Mouse (Mus musculus): ENCODE measurements around the gene Napsa. TPM values are rescaled to one million over a fixed set of nuclear protein-coding genes. Genes with fewer than 3 reads are reported as not detected.

Napsa gene
- polyA plus RNA-seq, 1 experiment from 2014 or later, result 2.1 TPM

- peak overlapping the region; percentile 57 for H3K4me3 ChIP-seq
- peaks cover 76% of the 10 kb centered on the region for H3K27me3 ChIP-seq
- H3K9me3 ChIP-seq, result no peaks in the 10 kb centered on the region
- under 1% methylated on average over 58 of the region's 60 CpGs for WGBS
- no peak overlapping the region for H3K9ac ChIP-seq
- H3K4me2 ChIP-seq, result peak overlapping the region; percentile 99
- H3K36me3 ChIP-seq, result no peaks in the 10 kb centered on the region
- ATAC-seq (ENCODE audit: insufficient number of reproducible peaks, low FRiP score, low TSS enrichment, low read depth), result no peak
- H3K27ac ChIP-seq, result no peak overlapping the region
- peaks cover 53% of the 10 kb centered on the region for H3K4me1 ChIP-seq
Observed at GRCm38 (mm10) chr7:44591348-44592116, 19.4 kb downstream of the Napsa start.

- H3K4me2 ChIP-seq, result no peak overlapping the region
- H3K9ac ChIP-seq, result no peak overlapping the region
- H3K36me3 ChIP-seq, result no peaks in the 10 kb centered on the region
- H3K9me3 ChIP-seq, result no peaks in the 10 kb centered on the region
- H3K4me3 ChIP-seq, result no peak overlapping the region
- WGBS, result 4% methylated on average over 15 of the region's 15 CpGs
- ATAC-seq (ENCODE audit: insufficient number of reproducible peaks, low FRiP score, low TSS enrichment, low read depth), result no peak
- H3K27ac ChIP-seq, result no peak overlapping the region
- H3K27me3 ChIP-seq, result peaks cover 61% of the 10 kb centered on the region
- peaks cover 48% of the 10 kb centered on the region for H3K4me1 ChIP-seq
Observed at GRCm38 (mm10) chr7:44593051-44593450, 20.9 kb downstream of the Napsa start.

GRCm38 (mm10) chr7:44593775-44594174, 21.6 kb downstream of the Napsa start:
- Histone ChIP-seq H3K27ac (no peak overlapping the region), H3K9me3 (no peaks in the 10 kb centered on the region), H3K4me2 (peak overlapping the region; percentile 19; the same call in 1 of the 2 replicates), H3K36me3 (no peaks in the 10 kb centered on the region), H3K9ac (no peak overlapping the region), H3K4me3 (no peak overlapping the region), H3K27me3 (peaks cover 53% of the 10 kb centered on the region), H3K4me1 (peaks cover 41% of the 10 kb centered on the region)
- 1% methylated on average over 22 of the region's 22 CpGs for WGBS
- no peak for ATAC-seq (ENCODE audit: insufficient number of reproducible peaks, low FRiP score, low TSS enrichment, low read depth)

- Histone ChIP-seq H3K27ac (no peak overlapping the region), H3K9ac (no peak overlapping the region), H3K4me3 (no peak overlapping the region), H3K9me3 (no peaks in the 10 kb centered on the region), H3K4me1 (peaks cover 36% of the 10 kb centered on the region), H3K27me3 (peaks cover 48% of the 10 kb centered on the region), H3K36me3 (no peaks in the 10 kb centered on the region), H3K4me2 (no peak overlapping the region)
- no peak for ATAC-seq (ENCODE audit: insufficient number of reproducible peaks, low FRiP score, low TSS enrichment, low read depth)
- 63% methylated on average over 6 of the region's 6 CpGs for WGBS
Observed at GRCm38 (mm10) chr7:44594291-44594690, 22.1 kb downstream of the Napsa start.

GRCm38 (mm10) chr7:44595131-44595561, 23.0 kb downstream of the Napsa start:
- H3K4me1 ChIP-seq, result peaks cover 29% of the 10 kb centered on the region
- H3K36me3 ChIP-seq, result no peaks in the 10 kb centered on the region
- WGBS, result 93% methylated on average over 20 of the region's 20 CpGs
- H3K27me3 ChIP-seq, result peaks cover 46% of the 10 kb centered on the region
- H3K4me2 ChIP-seq, result no peak overlapping the region
- no peaks in the 10 kb centered on the region for H3K9me3 ChIP-seq
- H3K27ac ChIP-seq, result no peak overlapping the region
- no peak overlapping the region for H3K9ac ChIP-seq
- ATAC-seq (ENCODE audit: insufficient number of reproducible peaks, low FRiP score, low TSS enrichment, low read depth), result no peak
- no peak overlapping the region for H3K4me3 ChIP-seq

GRCm38 (mm10) chr7:44596051-44596450, 23.9 kb downstream of the Napsa start:
- no peak for ATAC-seq (ENCODE audit: insufficient number of reproducible peaks, low FRiP score, low TSS enrichment, low read depth)
- H3K4me3 ChIP-seq, result no peak overlapping the region
- H3K27me3 ChIP-seq, result peaks cover 44% of the 10 kb centered on the region
- H3K36me3 ChIP-seq, result no peaks in the 10 kb centered on the region
- peaks cover 20% of the 10 kb centered on the region for H3K4me1 ChIP-seq
- no peak overlapping the region for H3K27ac ChIP-seq
- no peaks in the 10 kb centered on the region for H3K9me3 ChIP-seq
- no peak overlapping the region for H3K4me2 ChIP-seq
- 87% methylated on average over 6 of the region's 6 CpGs for WGBS
- no peak overlapping the region for H3K9ac ChIP-seq

GRCm38 (mm10) chr7:44596996-44597538, 24.9 kb downstream of the Napsa start:
- no peak for ATAC-seq (ENCODE audit: insufficient number of reproducible peaks, low FRiP score, low TSS enrichment, low read depth)
- H3K9ac ChIP-seq, result no peak overlapping the region
- peaks cover 44% of the 10 kb centered on the region for H3K27me3 ChIP-seq
- no peaks in the 10 kb centered on the region for H3K9me3 ChIP-seq
- H3K36me3 ChIP-seq, result no peaks in the 10 kb centered on the region
- no peak overlapping the region for H3K27ac ChIP-seq
- no peak overlapping the region for H3K4me2 ChIP-seq
- WGBS, result 44% methylated on average over 5 of the region's 5 CpGs
- H3K4me1 ChIP-seq, result peaks cover 12% of the 10 kb centered on the region; the same call in 1 of the 2 replicates
- no peak overlapping the region for H3K4me3 ChIP-seq

- Histone ChIP-seq H3K4me3 (no peak overlapping the region), H3K9ac (no peak overlapping the region), H3K4me1 (peaks cover 12% of the 10 kb centered on the region; the same call in 1 of the 2 replicates), H3K4me2 (no peak overlapping the region), H3K9me3 (no peaks in the 10 kb centered on the region), H3K36me3 (no peaks in the 10 kb centered on the region), H3K27ac (no peak overlapping the region), H3K27me3 (peaks cover 44% of the 10 kb centered on the region)
- no peak for ATAC-seq (ENCODE audit: insufficient number of reproducible peaks, low FRiP score, low TSS enrichment, low read depth)
- 85% methylated on average over 4 of the region's 4 CpGs for WGBS
Observed at GRCm38 (mm10) chr7:44597666-44598065, 25.5 kb downstream of the Napsa start.

- H3K4me1 ChIP-seq, result peaks cover 10% of the 10 kb centered on the region; the same call in 1 of the 2 replicates
Observed at GRCm38 (mm10) chr7:44598336-44598735, 26.2 kb downstream of the Napsa start.

GRCm38 (mm10) chr7:44600691-44601262, 28.6 kb downstream of the Napsa start:
- H3K27ac ChIP-seq, result no peak overlapping the region
- 77% methylated on average over 10 of the region's 10 CpGs for WGBS
- H3K4me3 ChIP-seq, result no peak overlapping the region
- H3K27me3 ChIP-seq, result peaks cover 60% of the 10 kb centered on the region
- no peak overlapping the region for H3K9ac ChIP-seq
- H3K36me3 ChIP-seq, result no peaks in the 10 kb centered on the region
- no peak for ATAC-seq (ENCODE audit: insufficient number of reproducible peaks, low FRiP score, low TSS enrichment, low read depth)
- H3K4me2 ChIP-seq, result no peak overlapping the region
- H3K9me3 ChIP-seq, result no peaks in the 10 kb centered on the region
- H3K4me1 ChIP-seq, result peaks cover 16% of the 10 kb centered on the region

More at GRCm38 (mm10) chr7:44598336-44598735, 26.2 kb downstream of the Napsa start:
- H3K9ac ChIP-seq, result no peak overlapping the region
- no peak overlapping the region for H3K4me3 ChIP-seq
- peaks cover 44% of the 10 kb centered on the region for H3K27me3 ChIP-seq
- H3K9me3 ChIP-seq, result no peaks in the 10 kb centered on the region
- H3K36me3 ChIP-seq, result no peaks in the 10 kb centered on the region
- no peak overlapping the region for H3K4me2 ChIP-seq
- 85% methylated on average over 11 of the region's 12 CpGs for WGBS
- H3K27ac ChIP-seq, result no peak overlapping the region
- no peak for ATAC-seq (ENCODE audit: insufficient number of reproducible peaks, low FRiP score, low TSS enrichment, low read depth)

GRCm38 (mm10) chr7:44601646-44602045, 29.5 kb downstream of the Napsa start:
- H3K4me1 ChIP-seq, result peaks cover 16% of the 10 kb centered on the region
- H3K4me2 ChIP-seq, result no peak overlapping the region
- H3K36me3 ChIP-seq, result no peaks in the 10 kb centered on the region
- no peak overlapping the region for H3K4me3 ChIP-seq
- peaks cover 68% of the 10 kb centered on the region for H3K27me3 ChIP-seq
- H3K9me3 ChIP-seq, result no peaks in the 10 kb centered on the region
- no peak overlapping the region for H3K9ac ChIP-seq
- no peak overlapping the region for H3K27ac ChIP-seq
- 15% methylated on average over 19 of the region's 19 CpGs for WGBS
- no peak for ATAC-seq (ENCODE audit: insufficient number of reproducible peaks, low FRiP score, low TSS enrichment, low read depth)

GRCm38 (mm10) chr7:44602443-44602842, 30.3 kb downstream of the Napsa start:
- Histone ChIP-seq H3K9ac (no peak overlapping the region), H3K27ac (no peak overlapping the region), H3K36me3 (no peaks in the 10 kb centered on the region), H3K4me2 (no peak overlapping the region), H3K4me3 (no peak overlapping the region), H3K27me3 (peaks cover 76% of the 10 kb centered on the region), H3K9me3 (no peaks in the 10 kb centered on the region), H3K4me1 (peaks cover 16% of the 10 kb centered on the region)
- 13% methylated on average over 11 of the region's 11 CpGs for WGBS
- ATAC-seq (ENCODE audit: insufficient number of reproducible peaks, low FRiP score, low TSS enrichment, low read depth), result no peak

Data from limb, embryonic 15.5 days (tissue).